Mouse (Mus musculus) intestine, postnatal 0 days (tissue): ENCODE measurements at regions not wholly inside any gene's neighbourhood (a gene's known extent, or its start where the extent isn't known, plus 50 kb on each side); places are given as distances from the start of the nearest gene placed in this dataset.

Experiments used
- ATAC-seq: fragments of 200-750 bp; cut with Nextera tagmentation; 2 replicates; pipeline ENCODE4 v1.8.0; 2017; ENCODE audit warnings: mild to moderate bottlenecking, moderate TSS enrichment, moderate library complexity
- H3K27ac ChIP-seq: fragments of 300-500 bp; sonication (generic); 2 replicates; pipeline ENCODE4 v1.5.1; 2014; ENCODE audit warnings: mild to moderate bottlenecking, low read depth, low read length, moderate library complexity
- H3K27me3 ChIP-seq: fragments of 300-500 bp; sonication (generic); replicated peaks from 2 replicates; pipeline ENCODE4 v1.6.1; 2014; ENCODE audit warnings: low read length, mixed read lengths; ENCODE audit not compliant: control insufficient read depth, insufficient read depth
- H3K36me3 ChIP-seq: fragments of 300-500 bp; sonication (generic); 2 replicates; pipeline ENCODE4 v1.6.1; 2014; ENCODE audit warnings: mild to moderate bottlenecking, moderate library complexity; ENCODE audit not compliant: control insufficient read depth, insufficient read depth
- H3K4me1 ChIP-seq: fragments of 300-500 bp; sonication (generic); replicated peaks from 2 replicates; pipeline ENCODE4 v1.6.1; 2014; ENCODE audit warnings: antibody characterized with exemption, low read length, mixed read lengths; ENCODE audit not compliant: control insufficient read depth, insufficient read depth
- H3K4me2 ChIP-seq: fragments of 300-500 bp; sonication (generic); replicated peaks from 2 replicates; pipeline ENCODE4 v1.6.1; 2014; ENCODE audit warnings: low read depth, mild to moderate bottlenecking, moderate library complexity
- H3K4me3 ChIP-seq: fragments of 300-500 bp; sonication (generic); 2 replicates; pipeline ENCODE4 v1.5.1; 2014; ENCODE audit warnings: low read depth, low read length
- H3K9ac ChIP-seq: fragments of 300-500 bp; sonication (generic); 2 replicates; pipeline ENCODE4 v1.6.1; 2014; ENCODE audit warnings: mild to moderate bottlenecking, low read depth, low read length
- H3K9me3 ChIP-seq: fragments of 300-500 bp; sonication (generic); 2 replicates; pipeline ENCODE4 v1.6.1; 2016; ENCODE audit warnings: mixed run types; ENCODE audit not compliant: control insufficient read depth
- CTCF ChIP-seq: sonication (generic); IDR thresholded peaks from 2 replicates; pipeline ENCODE4 v1.5.1; 2016; ENCODE audit warnings: low read depth, mild to moderate bottlenecking, control low read depth, antibody characterized with exemption, moderate library complexity
- WGBS: fragments of 180-500 bp; shearing (Covaris S2); extraction: QIAGEN DNeasy Blood & Tissue Kit; methylation state at CpG from one replicate; pipeline ENCODE4 v1.1.7; 2014; 5-methylcytosine and 5-hydroxymethylcytosine counted together

DNA sequence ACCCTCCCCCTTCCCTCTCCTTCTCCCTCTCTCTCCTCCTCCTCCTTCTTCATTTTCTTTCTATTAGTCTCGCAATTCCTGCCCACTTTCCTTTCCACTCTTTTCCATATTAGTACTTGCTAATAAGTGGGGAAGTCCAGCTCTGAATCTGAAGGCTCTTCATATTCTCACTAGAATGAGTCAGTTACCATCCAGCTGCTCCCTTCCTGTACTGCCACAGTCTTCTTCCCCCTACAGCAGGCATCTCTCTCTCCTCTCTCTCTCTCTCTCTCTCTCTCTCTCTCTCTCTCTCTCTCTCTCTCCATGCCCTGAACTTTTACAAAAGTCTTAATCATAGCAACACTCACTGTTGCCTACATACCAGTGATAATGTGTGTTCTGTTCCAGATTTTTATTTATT, 226.6 kb upstream of the Pter start:
- ATAC-seq: no peak
- TF ChIP-seq CTCF: no peak
- Histone ChIP-seq H3K4me1 (no peaks in the 10 kb centered on the region), H3K36me3 (no peaks in the 10 kb centered on the region), H3K9ac (no peak overlapping the region), H3K27ac (no peak overlapping the region), H3K4me3 (no peak overlapping the region), H3K4me2 (no peak overlapping the region), H3K27me3 (no peaks in the 10 kb centered on the region), H3K9me3 (no peaks in the 10 kb centered on the region)
- WGBS: 63% methylated on average over 1 of the region's 1 CpGs

DNA sequence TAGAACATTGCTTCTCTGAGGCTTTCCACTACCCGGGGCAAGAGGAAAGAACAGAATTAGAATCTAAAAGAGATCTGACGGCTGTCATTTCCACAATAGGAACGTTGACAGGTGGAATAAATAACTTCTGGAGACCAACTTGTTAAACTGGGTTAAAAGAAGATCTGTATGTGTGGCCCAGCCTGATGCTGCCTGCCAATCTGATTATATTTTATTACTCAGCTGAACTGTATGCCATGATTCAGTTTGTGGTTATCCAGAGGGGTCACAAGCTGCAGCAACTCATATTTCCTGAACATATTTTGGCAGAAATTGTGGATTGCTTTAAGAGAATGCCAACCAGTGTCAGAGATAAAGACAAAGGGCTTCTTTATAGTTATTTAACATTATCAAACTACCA, 224.5 kb upstream of the Pter start:
- H3K4me3 ChIP-seq: no peak overlapping the region
- H3K4me2 ChIP-seq: no peak overlapping the region
- H3K4me1 ChIP-seq: no peaks in the 10 kb centered on the region
- no peaks in the 10 kb centered on the region for H3K9me3 ChIP-seq
- H3K9ac ChIP-seq: no peak overlapping the region
- no peaks in the 10 kb centered on the region for H3K36me3 ChIP-seq
- WGBS: 71% methylated on average over 3 of the region's 3 CpGs
- no peak for ATAC-seq
- H3K27ac ChIP-seq: no peak overlapping the region
- no peak for TF ChIP-seq CTCF
- H3K27me3 ChIP-seq: no peaks in the 10 kb centered on the region

DNA sequence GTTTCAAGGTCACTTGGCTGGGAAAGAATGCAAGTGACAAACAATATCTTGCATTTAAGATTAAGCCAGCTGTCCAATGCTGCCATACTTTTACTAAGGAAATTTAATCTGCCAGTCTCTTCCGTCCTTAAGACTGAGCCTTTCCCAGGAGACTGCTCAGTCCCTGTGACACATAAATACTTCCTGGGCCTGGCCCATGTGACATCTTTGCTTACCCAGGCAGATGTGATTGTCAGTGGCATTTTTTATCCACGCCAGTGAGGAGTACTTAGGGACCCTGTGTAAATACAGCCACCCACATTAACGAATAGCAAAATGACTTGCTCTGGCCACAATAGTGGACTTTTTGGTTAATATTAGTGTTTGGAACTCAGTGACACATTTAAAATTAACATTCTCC, 216.3 kb upstream of the Pter start:
- Histone ChIP-seq H3K4me3 (no peak overlapping the region), H3K27me3 (no peaks in the 10 kb centered on the region), H3K9me3 (no peaks in the 10 kb centered on the region), H3K36me3 (no peaks in the 10 kb centered on the region), H3K27ac (no peak overlapping the region), H3K4me2 (no peak overlapping the region), H3K9ac (no peak overlapping the region), H3K4me1 (no peaks in the 10 kb centered on the region)
- no peak for ATAC-seq
- WGBS: 50% methylated on average over 3 of the region's 3 CpGs
- no peak for TF ChIP-seq CTCF

DNA sequence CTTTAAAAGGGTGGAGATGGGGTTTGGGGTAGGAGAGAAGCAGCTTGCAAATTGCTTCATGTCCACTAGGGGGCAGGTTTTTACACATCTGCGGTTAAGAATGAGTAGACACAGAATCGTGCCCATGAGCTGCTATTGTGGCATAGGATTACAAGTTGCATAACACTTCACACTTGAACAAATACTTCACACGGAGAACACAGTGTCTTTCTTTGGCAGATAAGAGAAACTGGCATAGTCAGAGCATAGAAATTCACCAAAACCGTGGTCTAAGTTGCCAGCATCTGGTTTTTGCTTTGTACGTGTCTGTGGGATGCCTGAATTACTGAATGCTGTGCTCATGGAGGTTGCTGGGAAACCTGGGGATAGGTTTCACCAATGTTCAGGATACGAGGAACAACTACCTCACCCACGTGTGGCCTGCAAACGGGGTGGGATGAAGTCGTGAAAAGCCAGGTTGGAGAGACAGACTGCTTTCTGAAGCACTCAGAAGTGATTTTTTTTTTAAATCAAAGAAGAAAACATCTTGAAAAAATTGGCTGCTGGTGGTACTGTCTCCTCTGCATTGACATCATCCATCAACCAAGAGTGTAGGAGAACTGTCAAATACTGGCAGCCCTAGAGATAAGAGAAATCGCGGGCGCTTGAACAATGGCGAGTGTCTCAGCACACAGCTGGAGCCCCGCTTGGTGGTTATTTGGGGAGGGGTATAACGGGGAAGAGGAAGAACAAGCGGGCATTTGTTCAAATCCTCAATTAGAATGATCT, 214.5 kb upstream of the Pter start:
- no peaks in the 10 kb centered on the region for H3K27me3 ChIP-seq
- WGBS: 42% methylated on average over 16 of the region's 16 CpGs
- H3K9ac ChIP-seq: no peak overlapping the region
- H3K4me2 ChIP-seq: no peak overlapping the region
- no peaks in the 10 kb centered on the region for H3K4me1 ChIP-seq
- no peak overlapping the region for H3K4me3 ChIP-seq
- H3K36me3 ChIP-seq: no peaks in the 10 kb centered on the region
- TF ChIP-seq CTCF: peak; percentile 80
- H3K9me3 ChIP-seq: no peaks in the 10 kb centered on the region
- no peak overlapping the region for H3K27ac ChIP-seq
- ATAC-seq: no peak

DNA sequence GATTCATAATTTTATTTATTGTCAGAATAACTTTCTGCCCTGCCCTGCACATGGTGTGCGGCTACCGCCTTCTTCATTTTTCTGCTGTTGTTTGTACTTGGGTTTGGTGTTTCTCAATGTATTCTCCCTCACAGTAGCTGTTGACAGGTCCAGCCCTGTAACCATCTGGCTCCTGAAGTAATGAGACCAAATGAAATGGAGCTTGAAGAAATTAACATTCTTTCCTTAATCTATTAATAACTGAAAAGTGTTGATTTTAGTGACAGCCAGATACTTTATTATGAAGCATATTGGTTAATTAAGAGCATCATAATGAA, 214.0 kb upstream of the Pter start:
- 68% methylated on average over 2 of the region's 2 CpGs for WGBS

DNA sequence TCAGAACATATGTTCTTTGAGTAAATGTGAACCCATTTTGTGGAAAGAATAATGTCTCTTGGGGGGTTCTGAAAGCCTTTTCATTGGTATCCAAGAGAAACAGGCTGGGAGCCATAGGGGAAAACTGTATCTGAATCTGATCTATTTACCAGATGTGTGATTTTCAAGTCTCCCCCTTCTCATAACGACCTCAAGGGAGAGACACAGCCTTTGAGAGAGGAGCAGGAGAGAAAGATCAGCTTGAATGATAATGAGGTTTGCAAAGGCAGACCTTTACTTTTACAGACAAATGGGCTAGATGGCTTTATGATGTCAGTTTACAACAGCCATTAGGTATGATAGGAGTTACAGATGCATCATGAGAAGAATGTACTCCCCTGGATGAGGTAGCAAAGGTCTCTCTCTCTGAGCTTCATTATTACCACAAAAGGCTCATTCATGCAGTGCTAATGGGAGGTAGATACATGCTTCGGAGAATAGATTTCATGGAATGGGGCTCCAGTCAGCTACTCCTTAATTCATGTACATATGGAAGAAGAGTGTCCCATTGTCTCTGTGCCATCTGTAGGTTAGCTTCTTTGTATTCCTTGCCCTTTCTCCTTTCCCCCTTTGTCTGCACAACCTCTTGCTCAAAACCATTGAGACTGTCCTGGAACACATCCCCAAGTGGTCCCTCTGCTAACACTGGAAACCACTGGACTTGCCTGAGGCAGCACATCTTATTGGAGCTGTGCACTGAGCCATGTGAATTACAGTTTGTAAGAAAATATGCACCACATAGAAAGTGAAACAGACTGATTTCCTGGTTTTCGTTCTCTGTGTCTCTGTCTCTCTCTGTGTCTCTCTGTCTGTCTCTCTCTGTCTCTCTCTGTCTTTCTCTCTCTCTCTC, 207.5 kb upstream of the Pter start:
- no peak overlapping the region for H3K27ac ChIP-seq
- no peak overlapping the region for H3K9ac ChIP-seq
- no peak for ATAC-seq
- WGBS: 60% methylated on average over 3 of the region's 3 CpGs
- H3K9me3 ChIP-seq: no peaks in the 10 kb centered on the region
- H3K4me1 ChIP-seq: no peaks in the 10 kb centered on the region
- H3K36me3 ChIP-seq: no peaks in the 10 kb centered on the region
- no peak overlapping the region for H3K4me3 ChIP-seq
- no peaks in the 10 kb centered on the region for H3K27me3 ChIP-seq
- no peak for TF ChIP-seq CTCF
- H3K4me2 ChIP-seq: no peak overlapping the region

More for the DNA sequence above, 214.0 kb upstream of the Pter start:
- TF ChIP-seq CTCF: no peak
- no peaks in the 10 kb centered on the region for H3K36me3 ChIP-seq
- H3K27me3 ChIP-seq: no peaks in the 10 kb centered on the region
- H3K4me3 ChIP-seq: no peak overlapping the region
- H3K9ac ChIP-seq: no peak overlapping the region
- ATAC-seq: no peak
- H3K4me1 ChIP-seq: no peaks in the 10 kb centered on the region
- no peak overlapping the region for H3K27ac ChIP-seq
- H3K9me3 ChIP-seq: no peaks in the 10 kb centered on the region
- H3K4me2 ChIP-seq: no peak overlapping the region
